Mouse (Mus musculus) hindbrain, embryonic 16.5 days (tissue): ENCODE data around the gene Mt1. TPM values are rescaled to one million over a fixed set of nuclear protein-coding genes. Genes with fewer than 3 reads are reported as not detected.
"Not testable (repeated sequence)": the region's sequence is repeated elsewhere in the genome, so short reads cannot be mapped to it uniquely, and the experiment has no call there.

Source experiments
- ATAC-seq: fragments of 200-750 bp; cut with Nextera tagmentation; 2 replicates; pipeline ENCODE4 v1.8.0; 2017; ENCODE audit warnings: moderate TSS enrichment, moderate library complexity
- H3K27ac ChIP-seq: fragments of 300-500 bp; sonication (generic); 2 replicates; pipeline ENCODE4 v1.5.1; 2014; ENCODE audit warnings: low read depth, mild to moderate bottlenecking, control low read depth, low read length, moderate library complexity
- H3K27me3 ChIP-seq: fragments of 300-500 bp; sonication (generic); replicated peaks from 2 replicates; pipeline ENCODE4 v1.6.1; 2014; ENCODE audit warnings: low read length; ENCODE audit not compliant: control insufficient read depth, insufficient read depth
- H3K36me3 ChIP-seq: fragments of 300-500 bp; sonication (generic); 2 replicates; pipeline ENCODE4 v1.6.1; 2014; ENCODE audit warnings: mild to moderate bottlenecking, low read length, moderate library complexity, mixed read lengths; ENCODE audit not compliant: control insufficient read depth, insufficient read depth
- H3K4me1 ChIP-seq: fragments of 300-500 bp; sonication (generic); 2 replicates; pipeline ENCODE4 v1.6.1; 2014; ENCODE audit warnings: low read depth, low read length; ENCODE audit not compliant: control insufficient read depth, insufficient read depth
- H3K4me2 ChIP-seq: fragments of 300-500 bp; sonication (generic); 2 replicates; pipeline ENCODE4 v1.6.1; 2014; ENCODE audit warnings: mild to moderate bottlenecking, low read length, control low read depth, moderate library complexity
- H3K4me3 ChIP-seq: fragments of 300-500 bp; sonication (generic); 2 replicates; pipeline ENCODE4 v1.5.1; 2014; ENCODE audit warnings: mild to moderate bottlenecking, low read length, control low read depth, moderate library complexity
- H3K9ac ChIP-seq: fragments of 300-500 bp; sonication (generic); 2 replicates; pipeline ENCODE4 v1.6.1; 2014; ENCODE audit warnings: low read depth, mild to moderate bottlenecking, control low read depth, low read length, moderate library complexity
- H3K9me3 ChIP-seq: fragments of 300-500 bp; sonication (generic); 2 replicates; pipeline ENCODE4 v1.6.1; 2014; ENCODE audit warnings: mild to moderate bottlenecking, low read length, moderate library complexity; ENCODE audit not compliant: control insufficient read depth
- WGBS: fragments of 180-500 bp; shearing (Covaris S2); extraction: QIAGEN DNeasy Blood & Tissue Kit; methylation state at CpG from one replicate; pipeline ENCODE4 v1.1.7; 2014; 5-methylcytosine and 5-hydroxymethylcytosine counted together
- polyA plus RNA-seq: library from polyadenylated mRNA; unstranded; fragments of >200 nt; fragmentation: Nextera tagmentation; extraction: Ambion mirVana; gene quantifications from 2 replicates; pipeline ENCODE4 v1.2.1, GENCODE M21; 2015

Mt1 gene
- polyA plus RNA-seq = 126 and 210 TPM in 2 replicates

GRCm38 (mm10) chr8:94178857-94179712, at the start of gene Mt1:
Gene Mt1 (plus strand): TSS chr8:94179082.
- under 1% methylated on average over 50 of the region's 50 CpGs for WGBS
- Histone ChIP-seq H3K4me1 (peaks cover 19% of the 10 kb centered on the region), H3K36me3 (no peaks in the 10 kb centered on the region), H3K4me2 (peak within 1 kb of the TSS; percentile 76), H3K9ac (peak within 1 kb of the TSS; percentile 6), H3K27me3 (peaks cover 45% of the 10 kb centered on the region), H3K9me3 (no peaks in the 10 kb centered on the region), H3K27ac (no peak within 1 kb of the TSS), H3K4me3 (peak within 1 kb of the TSS; percentile 37)
- ATAC-seq = peak; percentile 87

DNA sequence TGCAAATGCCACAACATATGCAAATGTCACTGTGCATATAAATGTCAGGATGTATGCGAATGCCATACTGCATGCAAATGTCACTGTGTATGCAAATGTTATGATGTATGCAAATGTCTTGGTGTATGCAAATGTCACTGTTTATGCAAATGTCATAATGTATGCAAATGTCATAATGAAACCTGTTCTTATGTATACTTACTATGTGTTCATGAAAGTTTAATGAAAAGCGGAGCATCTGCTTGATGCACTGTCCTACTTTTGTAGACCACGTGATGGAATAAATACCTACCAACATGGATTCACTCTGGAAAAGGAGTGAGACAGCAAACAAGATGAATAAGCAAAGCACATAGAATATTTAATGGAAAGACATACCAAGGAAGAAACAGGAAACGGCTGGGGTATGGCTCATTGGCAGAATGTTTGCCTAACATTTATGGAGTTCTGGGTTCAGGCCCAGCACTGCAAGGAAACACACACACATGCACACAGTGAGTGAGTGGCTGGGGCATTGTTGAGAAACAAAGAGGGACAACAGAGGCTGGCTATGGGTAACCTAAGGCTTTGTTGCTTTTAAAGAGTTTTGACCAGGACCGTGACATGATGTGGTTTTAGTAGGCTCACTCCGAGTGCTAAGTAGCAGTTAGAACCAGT, 49.6 kb upstream of the Mt1 start:
- Histone ChIP-seq H3K9me3 (no peaks in the 10 kb centered on the region), H3K9ac (no peak overlapping the region), H3K36me3 (no peaks in the 10 kb centered on the region), H3K4me3 (no peak overlapping the region), H3K4me2 (no peak overlapping the region), H3K27ac (no peak overlapping the region), H3K27me3 (no peaks in the 10 kb centered on the region), H3K4me1 (no peaks in the 10 kb centered on the region)
- ATAC-seq = no peak
- WGBS = 68% methylated on average over 6 of the region's 6 CpGs

DNA sequence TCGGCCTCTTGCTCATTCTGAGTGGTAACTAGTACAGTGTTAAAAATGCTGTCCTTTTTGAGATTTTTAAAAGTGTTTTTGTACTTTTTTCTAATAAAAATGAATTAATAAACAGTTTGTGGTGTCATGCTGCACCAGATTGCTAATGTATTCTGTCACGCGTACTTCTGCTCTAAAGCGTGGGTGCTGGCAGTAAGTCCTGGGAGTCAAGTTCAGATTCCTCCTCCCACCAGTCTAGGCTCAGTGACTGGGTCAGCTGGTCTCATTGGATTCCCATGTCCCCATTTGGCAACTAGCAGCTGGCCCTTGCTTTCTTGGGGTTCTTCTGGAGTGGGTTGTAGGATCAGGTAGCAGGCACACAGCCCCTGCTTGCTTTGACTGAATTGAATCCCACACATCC, 48.8 kb upstream of the Mt1 start:
- H3K4me1 ChIP-seq = no peaks in the 10 kb centered on the region
- H3K9me3 ChIP-seq = no peaks in the 10 kb centered on the region
- no peak for ATAC-seq
- no peak overlapping the region for H3K27ac ChIP-seq
- H3K4me2 ChIP-seq = no peak overlapping the region
- H3K27me3 ChIP-seq = no peaks in the 10 kb centered on the region
- H3K4me3 ChIP-seq = no peak overlapping the region
- WGBS = 89% methylated on average over 4 of the region's 4 CpGs
- H3K9ac ChIP-seq = no peak overlapping the region
- H3K36me3 ChIP-seq = no peaks in the 10 kb centered on the region

DNA sequence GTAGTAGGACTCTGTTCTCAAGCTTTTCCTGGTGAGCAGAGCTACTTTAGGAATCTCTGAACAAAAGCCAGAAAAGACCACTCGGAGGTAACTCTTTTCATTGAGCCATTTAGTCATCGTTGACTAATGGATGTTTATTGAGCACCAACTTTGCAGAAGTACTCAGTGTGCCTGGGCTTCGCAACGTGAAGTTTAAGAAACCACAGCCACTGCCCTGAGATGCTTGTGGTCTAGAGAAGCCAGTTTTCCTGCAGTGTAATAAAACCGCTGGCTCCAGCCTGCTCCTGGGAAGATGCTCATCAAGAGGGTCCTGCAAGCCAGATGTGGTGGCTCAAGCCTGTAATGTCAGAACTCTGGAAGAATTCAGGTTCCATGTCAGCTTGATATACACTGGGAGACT, 46.8 kb upstream of the Mt1 start:
- no peak for ATAC-seq
- no peak overlapping the region for H3K9ac ChIP-seq
- no peaks in the 10 kb centered on the region for H3K36me3 ChIP-seq
- no peak overlapping the region for H3K4me3 ChIP-seq
- no peak overlapping the region for H3K27ac ChIP-seq
- 79% methylated on average over 5 of the region's 5 CpGs for WGBS
- H3K4me1 ChIP-seq = no peaks in the 10 kb centered on the region
- H3K4me2 ChIP-seq = no peak overlapping the region
- H3K27me3 ChIP-seq = no peaks in the 10 kb centered on the region
- H3K9me3 ChIP-seq = no peaks in the 10 kb centered on the region

DNA sequence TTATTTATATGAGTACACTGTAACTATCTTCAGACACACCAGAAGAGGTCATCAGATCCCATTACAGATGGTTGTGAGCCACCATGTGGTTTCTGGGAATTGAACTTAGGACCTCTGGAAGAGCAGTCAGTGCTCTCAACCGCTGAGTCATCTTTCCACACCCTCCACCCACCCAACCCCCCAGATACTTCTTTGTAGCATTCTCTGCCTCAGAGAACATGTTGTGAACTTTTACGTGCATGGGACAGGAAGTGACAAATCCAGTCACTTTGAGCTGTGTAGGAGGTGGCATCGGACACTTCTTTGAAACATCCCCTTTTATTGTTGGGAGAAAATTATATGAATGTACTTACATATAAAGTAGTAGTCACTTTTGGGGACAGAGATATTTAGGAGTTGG, 44.3 kb upstream of the Mt1 start:
- H3K9ac ChIP-seq, H3K9me3 ChIP-seq, H3K4me3 ChIP-seq, H3K4me2 ChIP-seq, H3K27ac ChIP-seq, H3K27me3 ChIP-seq, H3K36me3 ChIP-seq, ATAC-seq, H3K4me1 ChIP-seq: not testable (repeated sequence)
- WGBS = 70% methylated on average over 3 of the region's 3 CpGs

DNA sequence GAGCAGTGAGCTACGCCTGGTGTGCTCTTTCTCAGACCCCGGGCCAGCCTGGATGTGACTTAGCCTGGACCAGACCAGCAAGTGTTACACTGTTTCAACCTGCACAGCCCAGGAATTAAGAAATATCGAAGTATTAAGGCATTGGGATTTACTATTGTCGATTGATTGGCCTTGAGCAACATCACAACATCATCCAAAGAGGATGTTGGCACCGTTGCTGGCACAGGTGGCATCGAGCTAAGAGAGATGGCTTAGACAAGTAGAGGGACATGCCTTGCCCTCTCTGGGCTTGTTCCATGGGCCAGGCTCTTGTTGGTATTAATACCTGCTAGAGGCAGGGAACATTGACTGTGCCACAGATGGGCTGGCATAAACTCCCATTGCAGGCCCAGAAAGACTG, 43.3 kb upstream of the Mt1 start:
- 93% methylated on average over 6 of the region's 6 CpGs for WGBS
- no peaks in the 10 kb centered on the region for H3K36me3 ChIP-seq
- no peaks in the 10 kb centered on the region for H3K4me1 ChIP-seq
- H3K4me2 ChIP-seq = no peak overlapping the region
- H3K9me3 ChIP-seq = no peaks in the 10 kb centered on the region
- no peaks in the 10 kb centered on the region for H3K27me3 ChIP-seq
- ATAC-seq = no peak
- no peak overlapping the region; the same call in 1 of the 2 replicates for H3K9ac ChIP-seq
- H3K4me3 ChIP-seq = no peak overlapping the region
- no peak overlapping the region for H3K27ac ChIP-seq

GRCm38 (mm10) chr8:94136192-94136591, 42.7 kb upstream of the Mt1 start:
- H3K36me3 ChIP-seq = no peaks in the 10 kb centered on the region
- H3K27ac ChIP-seq = no peak overlapping the region
- no peak overlapping the region for H3K4me2 ChIP-seq
- ATAC-seq = no peak
- H3K9ac ChIP-seq = no peak overlapping the region
- WGBS = 83% methylated on average over 7 of the region's 7 CpGs
- H3K27me3 ChIP-seq = no peaks in the 10 kb centered on the region
- no peak overlapping the region for H3K4me3 ChIP-seq
- H3K9me3 ChIP-seq = no peaks in the 10 kb centered on the region
- H3K4me1 ChIP-seq = no peaks in the 10 kb centered on the region

GRCm38 (mm10) chr8:94136933-94137332, 41.9 kb upstream of the Mt1 start, which contains the start of gene Mt4:
Gene Mt4 (plus strand): TSS chr8:94137197.
- H3K4me3 ChIP-seq = no peak within 1 kb of the TSS
- ATAC-seq = no peak
- H3K4me1 ChIP-seq = no peaks in the 10 kb centered on the region
- H3K4me2 ChIP-seq = no peak within 1 kb of the TSS
- H3K9ac ChIP-seq = no peak within 1 kb of the TSS
- H3K9me3 ChIP-seq = no peaks in the 10 kb centered on the region
- H3K36me3 ChIP-seq = no peaks in the 10 kb centered on the region
- 66% methylated on average over 6 of the region's 6 CpGs for WGBS
- no peak within 1 kb of the TSS for H3K27ac ChIP-seq
- no peaks in the 10 kb centered on the region for H3K27me3 ChIP-seq

DNA sequence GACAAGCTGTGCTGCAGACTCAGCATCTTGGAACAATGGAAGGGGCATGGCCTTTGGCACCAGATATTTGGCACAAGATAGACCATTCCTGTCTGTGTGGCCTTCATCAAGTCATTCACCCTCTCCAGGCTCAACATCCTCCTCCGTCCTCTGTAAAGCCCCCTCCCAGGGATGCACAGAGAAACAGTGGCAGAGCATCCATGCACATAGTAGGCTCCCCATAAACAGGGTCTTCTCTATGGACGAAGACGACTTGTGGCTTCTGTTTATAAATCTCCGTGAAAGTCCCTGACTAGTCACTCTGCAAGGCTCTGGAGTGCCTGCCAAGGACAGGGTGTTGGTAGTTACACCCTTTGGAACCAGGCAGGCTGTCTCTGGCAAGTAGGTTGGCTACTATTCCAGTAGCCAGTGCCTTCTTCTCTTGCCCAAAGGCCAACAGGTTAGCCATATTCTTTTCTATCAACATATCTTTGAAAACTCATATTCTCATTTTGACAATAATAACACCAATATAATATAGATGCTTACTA, 38.6 kb upstream of the Mt1 start:
- Histone ChIP-seq H3K27me3 (no peaks in the 10 kb centered on the region), H3K4me3 (no peak overlapping the region), H3K27ac (no peak overlapping the region), H3K9me3 (no peaks in the 10 kb centered on the region), H3K36me3 (no peaks in the 10 kb centered on the region), H3K9ac (no peak overlapping the region), H3K4me2 (no peak overlapping the region), H3K4me1 (no peaks in the 10 kb centered on the region)
- WGBS = 76% methylated on average over 4 of the region's 4 CpGs
- no peak for ATAC-seq
